Mouse (Mus musculus): Measurements from ENCODE around the gene Gm5244. TPM values are rescaled to one million over a fixed set of nuclear protein-coding genes. Genes with fewer than 3 reads are reported as not detected.

Gene Gm5244
- 1.5 and 1.9 TPM in 2 replicates for total RNA-seq (2017)

- no peak for ATAC-seq (ENCODE audit: extremely low read depth, insufficient number of reproducible peaks, low FRiP score, poor library complexity, severe bottlenecking)
These were observed at the start of gene Gm5244 for GRCm38 (mm10) chr19:12846382-12846781. Gm5244 (plus strand) TSS chr19:12846682.

DNA sequence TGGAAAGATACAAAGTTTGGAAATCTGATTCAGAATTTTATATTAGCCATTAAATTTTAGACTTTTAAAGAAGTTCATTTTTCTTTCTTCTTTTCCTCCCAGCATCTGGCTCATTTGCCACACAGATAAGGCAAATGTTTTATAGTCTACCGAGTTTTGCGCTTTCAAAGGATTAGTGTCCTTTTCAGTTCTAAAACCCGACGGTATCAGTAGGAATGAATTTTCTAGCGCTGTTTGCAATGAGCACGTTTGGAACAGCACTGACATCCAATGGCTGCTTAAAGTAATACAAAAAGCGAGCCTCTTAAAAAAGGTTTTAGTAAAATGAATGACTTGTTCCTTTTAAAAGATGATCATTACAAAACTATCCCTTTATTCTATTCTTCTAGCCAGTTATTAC, 49.4 kb upstream of the Gm5244 start:
- no peak for ATAC-seq (ENCODE audit: extremely low read depth, insufficient number of reproducible peaks, low FRiP score, poor library complexity, severe bottlenecking)

- peak; percentile 27; the same call in 1 of the 2 replicates for ATAC-seq (ENCODE audit: extremely low read depth, insufficient number of reproducible peaks, low FRiP score, poor library complexity, severe bottlenecking)
These were observed 48.1 kb upstream of the Gm5244 start for GRCm38 (mm10) chr19:12798404-12798803.

GRCm38 (mm10) chr19:12799081-12799480, 47.4 kb upstream of the Gm5244 start:
- ATAC-seq (ENCODE audit: extremely low read depth, insufficient number of reproducible peaks, low FRiP score, poor library complexity, severe bottlenecking): no peak

DNA sequence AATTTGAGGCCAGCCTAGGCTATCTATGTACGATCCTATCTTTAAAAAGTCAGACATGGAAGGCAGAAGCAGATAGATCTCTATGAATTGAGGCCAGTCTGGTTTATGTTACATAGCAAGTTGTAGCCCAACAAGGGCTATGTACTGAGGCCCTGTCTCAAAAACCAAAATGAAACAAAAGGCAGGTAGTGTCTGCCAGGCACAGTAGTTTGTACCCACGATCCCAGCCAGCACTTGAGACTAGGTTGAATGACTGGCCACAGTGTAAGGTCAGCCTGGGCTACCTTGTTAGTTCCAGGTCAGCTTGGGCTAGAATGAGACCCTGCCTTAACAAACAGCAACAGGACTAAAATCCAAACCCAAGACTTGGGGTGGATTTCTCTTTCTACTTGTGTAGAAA, 45.9 kb upstream of the Gm5244 start:
- ATAC-seq (ENCODE audit: extremely low read depth, insufficient number of reproducible peaks, low FRiP score, poor library complexity, severe bottlenecking): no peak

DNA sequence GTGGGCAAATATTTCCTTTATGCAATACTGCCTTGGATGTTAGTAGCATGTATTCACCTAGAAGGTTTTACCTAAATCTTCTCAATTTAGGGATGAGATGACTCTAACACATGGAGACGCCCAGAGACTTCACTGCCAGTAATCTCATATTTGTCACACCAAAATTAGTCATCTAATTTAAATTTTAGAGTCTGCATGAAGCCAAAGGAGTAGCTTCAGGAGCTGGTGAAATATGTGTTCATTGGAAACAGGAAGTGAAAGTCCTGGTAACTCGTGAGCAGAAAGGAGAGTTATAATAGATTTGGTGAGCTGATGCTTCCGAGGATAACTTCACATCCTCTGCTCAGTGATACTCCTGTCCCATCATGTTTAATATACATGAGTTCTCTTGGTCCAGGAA, 45.4 kb upstream of the Gm5244 start:
- no peak; the same call in 1 of the 2 replicates for ATAC-seq (ENCODE audit: extremely low read depth, insufficient number of reproducible peaks, low FRiP score, poor library complexity, severe bottlenecking)

DNA sequence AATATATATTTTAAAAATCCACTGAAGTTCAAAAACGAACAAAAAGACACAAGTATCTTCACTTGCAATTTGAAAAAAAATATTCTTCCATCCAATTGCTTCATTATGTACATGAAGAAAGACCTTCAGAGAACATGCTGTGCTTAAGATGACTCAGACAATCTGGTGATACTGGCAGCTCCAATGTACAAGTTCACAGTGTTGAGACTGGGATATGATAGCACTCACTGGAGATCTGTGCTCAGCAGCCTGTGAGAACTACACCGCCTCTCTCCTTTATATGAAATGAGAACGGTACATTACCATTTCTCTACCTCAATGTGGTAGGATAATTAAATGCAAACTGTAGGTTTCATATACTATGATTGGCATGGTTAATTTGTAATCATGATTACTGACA, 43.7 kb upstream of the Gm5244 start:
- no peak for ATAC-seq (ENCODE audit: extremely low read depth, insufficient number of reproducible peaks, low FRiP score, poor library complexity, severe bottlenecking)

DNA sequence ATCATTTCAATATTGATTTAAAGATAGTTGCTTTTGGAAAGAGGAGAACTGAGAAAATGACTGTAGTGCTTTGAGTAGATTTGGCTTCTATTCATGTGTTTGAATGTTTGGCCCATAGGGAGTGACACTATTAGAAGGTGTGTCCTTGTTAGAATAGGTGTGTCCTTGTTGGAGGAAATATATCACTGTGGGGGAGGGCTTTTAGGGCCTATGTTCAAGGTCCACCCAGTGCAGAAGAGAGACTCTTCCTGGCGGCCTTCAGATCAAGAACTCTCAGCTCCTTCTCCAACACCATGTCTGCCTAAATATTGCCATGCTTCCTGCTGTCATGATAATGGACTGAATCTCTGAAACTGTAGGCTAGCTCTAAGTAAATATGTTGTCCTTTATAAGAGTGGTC, 42.2 kb upstream of the Gm5244 start:
- ATAC-seq (ENCODE audit: extremely low read depth, insufficient number of reproducible peaks, low FRiP score, poor library complexity, severe bottlenecking): no peak

GRCm38 (mm10) chr19:12805730-12806129, 40.8 kb upstream of the Gm5244 start:
- ATAC-seq (ENCODE audit: extremely low read depth, insufficient number of reproducible peaks, low FRiP score, poor library complexity, severe bottlenecking): no peak

GRCm38 (mm10) chr19:12806214-12806613, 40.3 kb upstream of the Gm5244 start:
- ATAC-seq (ENCODE audit: extremely low read depth, insufficient number of reproducible peaks, low FRiP score, poor library complexity, severe bottlenecking): no peak

DNA sequence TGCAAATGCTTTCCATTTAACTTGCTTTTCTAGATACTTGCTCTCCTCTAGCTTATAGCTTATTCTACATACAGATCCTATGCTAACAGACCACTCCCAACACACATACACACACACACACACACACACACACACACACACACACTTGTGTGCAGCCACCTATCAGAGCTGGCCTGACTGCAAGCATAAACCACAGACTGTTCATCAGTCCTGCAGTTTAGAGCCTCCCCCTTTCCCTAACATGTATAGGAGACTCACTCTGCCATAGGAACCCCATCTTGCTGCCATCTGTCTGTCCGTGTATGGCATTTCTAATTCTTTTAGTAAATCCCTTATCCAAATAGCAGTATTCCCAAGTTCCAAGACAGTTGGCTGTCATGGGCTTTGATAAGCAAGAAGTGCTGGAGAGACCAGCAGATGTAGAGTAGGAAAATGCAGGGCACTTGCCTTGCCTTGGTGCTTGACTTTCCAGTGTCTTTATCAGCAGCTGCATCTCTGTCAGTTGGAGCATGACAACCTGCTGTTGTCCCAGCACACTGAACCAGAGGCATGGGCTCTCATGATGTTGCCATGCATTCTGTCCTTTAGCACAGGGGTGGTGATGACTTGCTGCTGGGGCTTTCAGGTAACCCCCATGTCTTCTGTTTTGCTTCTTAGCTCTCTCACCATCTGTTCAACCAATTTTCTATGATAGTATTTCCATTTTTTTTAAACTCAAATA, 33.7 kb upstream of the Gm5244 start:
- no peak for ATAC-seq (ENCODE audit: extremely low read depth, insufficient number of reproducible peaks, low FRiP score, poor library complexity, severe bottlenecking)

- ATAC-seq (ENCODE audit: extremely low read depth, insufficient number of reproducible peaks, low FRiP score, poor library complexity, severe bottlenecking): no peak
These were observed 32.6 kb upstream of the Gm5244 start for GRCm38 (mm10) chr19:12813883-12814282.

GRCm38 (mm10) chr19:12818507-12818906, 28.0 kb upstream of the Gm5244 start:
- 0 out of 2 replicates have a peak, but pooled peaks have one; percentile 30 for ATAC-seq (ENCODE audit: extremely low read depth, insufficient number of reproducible peaks, low FRiP score, poor library complexity, severe bottlenecking)

DNA sequence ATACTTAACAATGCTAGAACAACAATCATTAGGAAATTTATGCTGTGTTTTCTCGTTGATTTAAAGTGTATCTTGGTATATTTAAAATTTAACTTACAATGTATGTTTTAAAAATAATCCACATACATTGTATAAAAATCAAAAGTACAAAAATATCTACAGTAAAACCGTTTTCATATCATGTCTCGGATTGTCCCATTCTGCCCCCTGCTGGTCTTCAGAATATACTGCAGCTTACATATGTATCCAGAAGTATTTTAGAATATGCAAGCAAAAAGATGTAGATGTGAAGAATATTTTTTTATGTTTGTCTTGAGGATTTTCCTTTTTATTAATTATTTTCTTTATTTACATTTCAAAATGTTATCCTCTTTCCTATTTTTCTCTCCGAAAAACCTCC, 26.1 kb upstream of the Gm5244 start:
- ATAC-seq (ENCODE audit: extremely low read depth, insufficient number of reproducible peaks, low FRiP score, poor library complexity, severe bottlenecking): peak; percentile 75

GRCm38 (mm10) chr19:12824549-12824948, 21.9 kb upstream of the Gm5244 start:
- no peak for ATAC-seq (ENCODE audit: extremely low read depth, insufficient number of reproducible peaks, low FRiP score, poor library complexity, severe bottlenecking)

- no peak for ATAC-seq (ENCODE audit: extremely low read depth, insufficient number of reproducible peaks, low FRiP score, poor library complexity, severe bottlenecking)
These were observed 15.6 kb upstream of the Gm5244 start for GRCm38 (mm10) chr19:12830823-12831430.

- ATAC-seq (ENCODE audit: extremely low read depth, insufficient number of reproducible peaks, low FRiP score, poor library complexity, severe bottlenecking): no peak
These were observed 14.9 kb upstream of the Gm5244 start for GRCm38 (mm10) chr19:12831559-12831958.

- 0 out of 2 replicates have a peak, but pooled peaks have one; percentile 19 for ATAC-seq (ENCODE audit: extremely low read depth, insufficient number of reproducible peaks, low FRiP score, poor library complexity, severe bottlenecking)
These were observed 12.9 kb upstream of the Gm5244 start for GRCm38 (mm10) chr19:12833625-12834024.

- ATAC-seq (ENCODE audit: extremely low read depth, insufficient number of reproducible peaks, low FRiP score, poor library complexity, severe bottlenecking): no peak
These were observed 8.0 kb upstream of the Gm5244 start for GRCm38 (mm10) chr19:12838507-12838906.

- no peak for ATAC-seq (ENCODE audit: extremely low read depth, insufficient number of reproducible peaks, low FRiP score, poor library complexity, severe bottlenecking)
These were observed 10.5 kb downstream of the Gm5244 start, which contains the start of gene Olfr1444 for GRCm38 (mm10) chr19:12856983-12857382. Olfr1444 (plus strand) TSS chr19:12857283.

Measured in neutrophil, adult 5-6 weeks (primary cell).